Mouse (Mus musculus): ENCODE data around the gene Zbtb16.

- TF ChIP-seq POLR2A (IDR thresholded peaks at IDR 0.05; ENCODE audit: insufficient read depth, low read depth, low read length) (no peak), CTCF (IDR thresholded peaks at IDR 0.05; ENCODE audit: insufficient read depth, low read depth, low read length) (no peak)
Observed at GRCm38 (mm10) chr9:48646781-48647647, 189.0 kb downstream of the Zbtb16 start.

Measured in olfactory bulb, adult 2 months (tissue).